Mouse (Mus musculus) neural tube, embryonic 11.5 days (tissue): ENCODE results near the gene Gm49373. TPM values are rescaled to one million over a fixed set of nuclear protein-coding genes. Genes with fewer than 3 reads are reported as not detected.
A peak's percentile ranks its signal among the peaks of the same experiment; 100 is the strongest.

Experiments used
- ATAC-seq: fragments of 200-750 bp; cut with Nextera tagmentation; 2 replicates; pipeline ENCODE4 v1.8.0; 2017; ENCODE audit warnings: moderate number of reproducible peaks, mild to moderate bottlenecking, moderate TSS enrichment, moderate library complexity; ENCODE audit not compliant: insufficient read depth, low FRiP score, low TSS enrichment
- DNase-seq: peaks from one replicate; pipeline ENCODE4 v3.0.0-alpha.2; 2015; ENCODE audit warnings: low spot score
- H3K27ac ChIP-seq: fragments of 300-500 bp; sonication (generic); 2 replicates; pipeline ENCODE4 v1.5.1; 2014; ENCODE audit warnings: low read depth, mild to moderate bottlenecking, low read length
- H3K27me3 ChIP-seq: fragments of 300-500 bp; sonication (generic); 2 replicates; pipeline ENCODE4 v1.6.1; 2014; ENCODE audit warnings: mild to moderate bottlenecking, low read length, mixed read lengths; ENCODE audit not compliant: control insufficient read depth, insufficient read depth
- H3K36me3 ChIP-seq: fragments of 300-500 bp; sonication (generic); 2 replicates; pipeline ENCODE4 v1.6.1; 2014; ENCODE audit warnings: mild to moderate bottlenecking, low read length, moderate library complexity, mixed read lengths; ENCODE audit not compliant: control insufficient read depth, insufficient read depth
- H3K4me1 ChIP-seq: fragments of 300-500 bp; sonication (generic); 2 replicates; pipeline ENCODE4 v1.6.1; 2014; ENCODE audit warnings: low read length, mixed read lengths; ENCODE audit not compliant: control insufficient read depth, insufficient read depth
- H3K4me2 ChIP-seq: fragments of 300-500 bp; sonication (generic); 2 replicates; pipeline ENCODE4 v1.6.1; 2014; ENCODE audit warnings: low read depth, mild to moderate bottlenecking, moderate library complexity
- H3K4me3 ChIP-seq: fragments of 300-500 bp; sonication (generic); 2 replicates; pipeline ENCODE4 v1.5.1; 2014; ENCODE audit warnings: low read depth, low read length
- H3K9ac ChIP-seq: fragments of 300-500 bp; sonication (generic); 2 replicates; pipeline ENCODE4 v1.6.1; 2014; ENCODE audit warnings: mild to moderate bottlenecking, low read length
- H3K9me3 ChIP-seq: fragments of 300-500 bp; sonication (generic); 2 replicates; pipeline ENCODE4 v1.6.1; 2016; ENCODE audit warnings: low read length; ENCODE audit not compliant: control insufficient read depth
- WGBS: fragments of 180-500 bp; shearing (Covaris S2); extraction: QIAGEN DNeasy Blood & Tissue Kit; methylation state at CpG from one replicate; pipeline ENCODE4 v1.1.7; 2014; 5-methylcytosine and 5-hydroxymethylcytosine counted together
- polyA plus RNA-seq: library from polyadenylated mRNA; unstranded; fragments of >200 nt; fragmentation: Nextera tagmentation; extraction: Ambion mirVana; gene quantifications from 2 replicates; pipeline ENCODE4 v1.2.1, GENCODE M21; 2014

The Gm49373 gene
- polyA plus RNA-seq, 1 experiment from 2014 or later = 0.82 TPM

GRCm38 (mm10) chr9:21034481-21035085, 38.3 kb downstream of the Gm49373 start:
- peaks cover 21% of the 10 kb centered on the region for H3K4me1 ChIP-seq
- WGBS = 4% methylated on average over 17 of the region's 17 CpGs
- ATAC-seq (no peak), DNase-seq (peak; percentile 33)
- no peak overlapping the region for H3K9ac ChIP-seq
- H3K36me3 ChIP-seq = no peaks in the 10 kb centered on the region
- H3K4me3 ChIP-seq = no peak overlapping the region
- H3K9me3 ChIP-seq = no peaks in the 10 kb centered on the region
- H3K27ac ChIP-seq = no peak overlapping the region
- peaks cover 97% of the 10 kb centered on the region for H3K27me3 ChIP-seq
- no peak overlapping the region for H3K4me2 ChIP-seq

GRCm38 (mm10) chr9:21033136-21033535, 39.8 kb downstream of the Gm49373 start:
- Histone ChIP-seq H3K36me3 (no peaks in the 10 kb centered on the region), H3K4me3 (peak overlapping the region; percentile 36), H3K9ac (no peak overlapping the region; the same call in 1 of the 2 replicates), H3K4me2 (peak overlapping the region; percentile 56), H3K4me1 (peaks cover 21% of the 10 kb centered on the region), H3K27ac (no peak overlapping the region), H3K27me3 (peaks cover 93% of the 10 kb centered on the region), H3K9me3 (no peaks in the 10 kb centered on the region)
- peak; percentile 78 for DNase-seq
- WGBS = under 1% methylated on average over 32 of the region's 34 CpGs
- 0 out of 2 replicates have a peak, but pooled peaks have one; percentile 31 for ATAC-seq

GRCm38 (mm10) chr9:21032491-21032890, 40.4 kb downstream of the Gm49373 start:
- H3K27ac ChIP-seq = no peak overlapping the region
- no peak for DNase-seq
- no peaks in the 10 kb centered on the region for H3K36me3 ChIP-seq
- peaks cover 21% of the 10 kb centered on the region for H3K4me1 ChIP-seq
- no peaks in the 10 kb centered on the region for H3K9me3 ChIP-seq
- peaks cover 87% of the 10 kb centered on the region for H3K27me3 ChIP-seq
- H3K4me2 ChIP-seq = no peak overlapping the region; the same call in 1 of the 2 replicates
- no peak for ATAC-seq
- WGBS = 2% methylated on average over 7 of the region's 7 CpGs
- H3K4me3 ChIP-seq = no peak overlapping the region; the same call in 1 of the 2 replicates
- no peak overlapping the region for H3K9ac ChIP-seq

GRCm38 (mm10) chr9:21031896-21032351, 41.0 kb downstream of the Gm49373 start, which contains the start of gene Icam5:
Gene Icam5, plus strand, starts transcription at chr9:21032073.
- Histone ChIP-seq H3K4me2 (peak within 1 kb of the TSS; percentile 83), H3K9ac (peak within 1 kb of the TSS; percentile 42), H3K9me3 (no peaks in the 10 kb centered on the region), H3K36me3 (no peaks in the 10 kb centered on the region), H3K27me3 (peaks cover 81% of the 10 kb centered on the region), H3K27ac (no peak within 1 kb of the TSS), H3K4me1 (peaks cover 21% of the 10 kb centered on the region), H3K4me3 (peak within 1 kb of the TSS; percentile 42)
- ATAC-seq (0 out of 2 replicates have a peak, but pooled peaks have one; percentile 8), DNase-seq (peak; percentile 24)
- under 1% methylated on average over 35 of the region's 35 CpGs for WGBS

GRCm38 (mm10) chr9:21031251-21031895, 41.5 kb downstream of the Gm49373 start:
- under 1% methylated on average over 36 of the region's 36 CpGs for WGBS
- H3K27ac ChIP-seq = no peak overlapping the region
- H3K9ac ChIP-seq = no peak overlapping the region
- peak overlapping the region; percentile 42 for H3K4me3 ChIP-seq
- peaks cover 21% of the 10 kb centered on the region for H3K4me1 ChIP-seq
- H3K4me2 ChIP-seq = peak overlapping the region; percentile 83
- no peaks in the 10 kb centered on the region for H3K36me3 ChIP-seq
- H3K9me3 ChIP-seq = no peaks in the 10 kb centered on the region
- ATAC-seq (peak; percentile 40; the same call in 1 of the 2 replicates), DNase-seq (peak; percentile 60)
- peaks cover 75% of the 10 kb centered on the region for H3K27me3 ChIP-seq

- Histone ChIP-seq H3K9ac (no peak overlapping the region), H3K27me3 (peaks cover 70% of the 10 kb centered on the region), H3K4me1 (peaks cover 21% of the 10 kb centered on the region), H3K36me3 (no peaks in the 10 kb centered on the region), H3K4me3 (peak overlapping the region; percentile 42), H3K27ac (no peak overlapping the region), H3K9me3 (no peaks in the 10 kb centered on the region), H3K4me2 (peak overlapping the region; percentile 83)
- peak; percentile 81 for DNase-seq
- under 1% methylated on average over 13 of the region's 13 CpGs for WGBS
- peak; percentile 62 for ATAC-seq
These were observed 42.1 kb downstream of the Gm49373 start for GRCm38 (mm10) chr9:21030781-21031250.

- H3K27ac ChIP-seq = no peak overlapping the region
- H3K4me3 ChIP-seq = peak overlapping the region; percentile 42; the same call in 1 of the 2 replicates
- H3K4me1 ChIP-seq = peaks cover 21% of the 10 kb centered on the region
- H3K9ac ChIP-seq = no peak overlapping the region
- WGBS = 20% methylated on average over 22 of the region's 22 CpGs
- DNase-seq (no peak), ATAC-seq (no peak)
- peak overlapping the region; percentile 83 for H3K4me2 ChIP-seq
- H3K27me3 ChIP-seq = peaks cover 63% of the 10 kb centered on the region
- H3K9me3 ChIP-seq = no peaks in the 10 kb centered on the region
- no peaks in the 10 kb centered on the region for H3K36me3 ChIP-seq
These were observed 42.8 kb downstream of the Gm49373 start for GRCm38 (mm10) chr9:21030055-21030600.

GRCm38 (mm10) chr9:21029291-21030054, 43.4 kb downstream of the Gm49373 start, which contains the start of gene Icam4:
Gene Icam4, plus strand, starts transcription at chr9:21029373.
- Histone ChIP-seq H3K4me1 (peaks cover 21% of the 10 kb centered on the region), H3K4me2 (peak within 1 kb of the TSS; percentile 83), H3K27ac (no peak within 1 kb of the TSS), H3K27me3 (peaks cover 56% of the 10 kb centered on the region), H3K36me3 (no peaks in the 10 kb centered on the region), H3K4me3 (peak within 1 kb of the TSS; percentile 42), H3K9ac (peak within 1 kb of the TSS; percentile 47), H3K9me3 (no peaks in the 10 kb centered on the region)
- ATAC-seq = no peak
- 2% methylated on average over 37 of the region's 37 CpGs for WGBS
- DNase-seq = peak; percentile 85
